Mouse (Mus musculus): ENCODE measurements around the gene Limk1. TPM values are rescaled to one million over a fixed set of nuclear protein-coding genes. Genes with fewer than 3 reads are reported as not detected.

Gene Limk1
- polyA plus RNA-seq (2014; fragmentation: Illumina TruSeq; extraction: RNeasy Lipid Tissue Mini Kit (QIAGEN cat#74804); ENCODE audit: low read depth, low replicate concordance) = 0.16 TPM

DNA sequence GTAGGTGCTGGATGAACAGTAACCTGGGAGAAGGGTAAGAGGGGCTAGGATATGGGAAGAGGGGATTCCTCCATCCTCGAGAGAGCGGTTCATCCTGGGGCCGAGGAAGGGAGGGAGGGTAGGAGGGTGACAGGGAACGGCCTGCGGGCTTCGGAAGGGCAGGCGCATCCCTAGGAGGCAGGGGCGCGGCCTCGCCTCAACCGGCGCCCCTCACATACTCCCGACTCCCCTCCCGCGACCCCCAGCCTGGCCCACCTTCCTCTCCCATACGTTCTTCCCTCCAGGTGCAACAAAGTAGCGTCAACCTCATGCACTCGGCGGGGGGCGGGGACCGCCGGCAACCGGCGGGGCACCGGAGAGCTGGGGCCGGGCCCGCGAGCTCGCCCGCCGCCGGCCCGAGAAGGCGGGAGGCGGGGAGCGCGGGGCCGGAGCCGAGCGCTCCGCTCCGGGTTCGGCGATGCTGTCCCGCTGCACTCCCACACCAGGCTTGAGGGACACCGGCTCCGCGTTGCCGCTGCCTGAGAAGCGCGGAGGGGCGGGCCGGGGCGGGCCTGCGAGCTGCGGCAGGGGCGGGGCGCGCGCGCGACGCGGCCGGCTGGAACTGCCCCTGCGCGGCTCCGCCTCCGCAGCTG, at the start of gene Limk1:
Gene Limk1, minus strand, starts transcription at position 513 of the 632 bp plus-strand sequence.

DNA sequence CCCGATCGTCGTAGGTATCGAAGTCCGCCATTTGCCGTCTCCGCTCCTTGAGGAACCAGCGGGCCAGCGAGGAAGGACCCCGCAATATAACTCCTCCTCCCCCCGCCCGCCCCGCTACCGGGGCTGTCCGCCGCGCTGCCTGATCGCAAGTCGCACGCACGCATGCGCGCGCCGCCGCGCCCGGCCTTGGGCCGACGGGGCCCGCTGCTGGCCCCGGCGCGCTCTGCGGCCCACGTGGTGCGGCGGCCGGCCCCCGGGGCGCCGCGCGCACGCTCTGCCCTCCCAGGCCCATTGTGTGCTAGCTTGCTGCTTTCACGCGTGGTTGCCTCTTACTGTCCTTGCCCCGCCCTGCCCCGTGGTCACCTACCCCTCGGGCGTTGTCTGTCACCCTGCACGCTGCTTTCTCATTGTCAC, 49.1 kb downstream of the Limk1 start, which contains the start of gene Eif4h:
Gene Eif4h, minus strand, starts transcription at position 222 of the 414 bp plus-strand sequence.

DNA sequence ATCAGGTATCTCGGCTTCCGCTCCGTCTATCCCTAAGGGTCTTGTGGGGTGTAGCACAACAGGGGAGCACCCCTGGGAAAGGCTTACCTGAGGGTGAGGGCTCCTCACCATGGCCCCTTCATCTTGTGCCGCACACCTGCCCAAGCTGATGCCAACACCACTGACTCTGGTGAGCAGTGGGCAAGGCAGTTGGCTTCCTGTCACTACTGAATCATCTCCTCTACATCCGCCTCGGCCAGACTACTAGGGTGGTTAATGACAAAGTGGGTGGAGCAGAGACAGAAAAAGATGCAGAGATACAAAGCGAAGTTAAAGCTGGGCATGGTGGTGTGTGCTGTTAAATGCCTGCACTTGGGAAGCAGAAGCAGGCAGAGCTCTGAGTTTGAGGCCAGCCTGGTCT, 73.6 kb downstream of the Limk1 start, which contains the start of gene Lat2:
Gene Lat2, minus strand, starts transcription at position 224 of the 400 bp plus-strand sequence.

Other genes with a start within 250 kb of the Limk1 start
- gene Gtf2ird1, start 231.9 kb downstream of the Limk1 start, polyA plus RNA-seq (2014; fragmentation: Illumina TruSeq; extraction: RNeasy Lipid Tissue Mini Kit (QIAGEN cat#74804); ENCODE audit: low read depth, low replicate concordance) = 6.8 TPM
- gene Clip2, start 136.2 kb downstream of the Limk1 start, polyA plus RNA-seq (2014; fragmentation: Illumina TruSeq; extraction: RNeasy Lipid Tissue Mini Kit (QIAGEN cat#74804); ENCODE audit: low read depth, low replicate concordance) = 0.93 TPM
- gene Syna, start 128.4 kb downstream of the Limk1 start, polyA plus RNA-seq (2014; fragmentation: Illumina TruSeq; extraction: RNeasy Lipid Tissue Mini Kit (QIAGEN cat#74804); ENCODE audit: low read depth, low replicate concordance) = not detected
- gene Rfc2, start 107.2 kb downstream of the Limk1 start, polyA plus RNA-seq (2014; fragmentation: Illumina TruSeq; extraction: RNeasy Lipid Tissue Mini Kit (QIAGEN cat#74804); ENCODE audit: low read depth, low replicate concordance) = 9.7 TPM
- gene Lat2, start 73.6 kb downstream of the Limk1 start, polyA plus RNA-seq (2014; fragmentation: Illumina TruSeq; extraction: RNeasy Lipid Tissue Mini Kit (QIAGEN cat#74804); ENCODE audit: low read depth, low replicate concordance) = 1.0 TPM
- 86.6 TPM for gene Eif4h, start 49.1 kb downstream of the Limk1 start, polyA plus RNA-seq (2014; fragmentation: Illumina TruSeq; extraction: RNeasy Lipid Tissue Mini Kit (QIAGEN cat#74804); ENCODE audit: low read depth, low replicate concordance)
- 1.1 TPM for gene Eln, start 58.7 kb upstream of the Limk1 start, polyA plus RNA-seq (2014; fragmentation: Illumina TruSeq; extraction: RNeasy Lipid Tissue Mini Kit (QIAGEN cat#74804); ENCODE audit: low read depth, low replicate concordance)
- gene Tmem270, start 218.1 kb upstream of the Limk1 start, polyA plus RNA-seq (2014; fragmentation: Illumina TruSeq; extraction: RNeasy Lipid Tissue Mini Kit (QIAGEN cat#74804); ENCODE audit: low read depth, low replicate concordance) = not detected
- not detected for gene Cldn13, start 226.9 kb upstream of the Limk1 start, polyA plus RNA-seq (2014; fragmentation: Illumina TruSeq; extraction: RNeasy Lipid Tissue Mini Kit (QIAGEN cat#74804); ENCODE audit: low read depth, low replicate concordance)
- gene Mettl27, start 243.8 kb upstream of the Limk1 start, polyA plus RNA-seq (2014; fragmentation: Illumina TruSeq; extraction: RNeasy Lipid Tissue Mini Kit (QIAGEN cat#74804); ENCODE audit: low read depth, low replicate concordance) = 13.3 TPM